Mouse (Mus musculus) brain, embryonic 14.5 days (tissue): Measurements from ENCODE around the gene Sh3rf1.

Experiments used
- CTCF ChIP-seq: fragments of 200-500 bp; IDR thresholded peaks from 2 replicates; pipeline ENCODE4 v1.5.1; 2012; ENCODE audit warnings: inconsistent platforms, mild to moderate bottlenecking, moderate library complexity, borderline replicate concordance; ENCODE audit not compliant: insufficient read depth, insufficient read length; ENCODE audit errors: extremely low read depth
- POLR2A ChIP-seq: fragments of 200-500 bp; IDR thresholded peaks from 2 replicates; pipeline ENCODE4 v1.6.1; 2012; ENCODE audit warnings: mild to moderate bottlenecking, inconsistent platforms, borderline replicate concordance; ENCODE audit not compliant: poor library complexity, insufficient read depth, insufficient read length, severe bottlenecking; ENCODE audit errors: extremely low read depth

DNA sequence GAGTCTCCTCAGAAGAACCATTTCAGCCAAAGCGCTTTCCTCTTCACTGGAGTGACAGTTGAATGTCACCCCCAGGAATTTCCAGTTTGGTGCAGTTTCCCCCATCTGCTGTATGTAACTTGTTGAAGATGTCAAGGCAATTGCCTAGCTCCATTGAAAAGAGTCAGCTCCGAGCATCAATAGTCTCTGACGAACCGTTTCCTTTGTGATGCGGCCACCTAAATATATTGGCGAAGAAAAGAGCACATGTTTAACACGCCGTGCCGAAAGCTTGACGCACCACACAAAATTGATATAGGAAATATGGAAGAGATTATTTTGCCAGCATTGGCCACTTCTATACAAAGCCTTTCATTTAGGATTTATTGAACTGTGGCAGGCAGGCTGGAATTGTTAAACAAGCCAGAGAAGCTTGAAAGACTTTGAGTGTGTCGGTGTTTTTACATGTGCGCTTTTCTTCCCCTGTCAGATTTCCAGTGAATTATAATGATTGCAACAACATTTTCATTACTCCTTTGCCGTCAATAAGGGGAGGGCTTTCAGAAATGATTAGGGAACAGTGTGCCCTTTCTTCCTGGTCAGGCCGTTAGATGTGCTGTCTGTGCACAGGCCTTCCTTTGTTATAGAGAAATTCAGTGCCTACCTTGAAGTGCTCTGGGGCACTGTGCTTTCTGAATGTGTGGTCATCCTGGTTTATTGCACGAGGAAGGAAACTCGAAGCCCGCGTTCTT lies 77.8 kb downstream of the Sh3rf1 start:
- TF ChIP-seq POLR2A (no peak), CTCF (no peak)
